Mouse (Mus musculus): ENCODE results near the gene Rpl29. TPM values are rescaled to one million over a fixed set of nuclear protein-coding genes. Genes with fewer than 3 reads are reported as not detected.

The Rpl29 gene
- polyA plus RNA-seq (2015; fragmentation: Nextera tagmentation; extraction: Ambion mirVana), result 553 and 554 TPM in 2 replicates

DNA sequence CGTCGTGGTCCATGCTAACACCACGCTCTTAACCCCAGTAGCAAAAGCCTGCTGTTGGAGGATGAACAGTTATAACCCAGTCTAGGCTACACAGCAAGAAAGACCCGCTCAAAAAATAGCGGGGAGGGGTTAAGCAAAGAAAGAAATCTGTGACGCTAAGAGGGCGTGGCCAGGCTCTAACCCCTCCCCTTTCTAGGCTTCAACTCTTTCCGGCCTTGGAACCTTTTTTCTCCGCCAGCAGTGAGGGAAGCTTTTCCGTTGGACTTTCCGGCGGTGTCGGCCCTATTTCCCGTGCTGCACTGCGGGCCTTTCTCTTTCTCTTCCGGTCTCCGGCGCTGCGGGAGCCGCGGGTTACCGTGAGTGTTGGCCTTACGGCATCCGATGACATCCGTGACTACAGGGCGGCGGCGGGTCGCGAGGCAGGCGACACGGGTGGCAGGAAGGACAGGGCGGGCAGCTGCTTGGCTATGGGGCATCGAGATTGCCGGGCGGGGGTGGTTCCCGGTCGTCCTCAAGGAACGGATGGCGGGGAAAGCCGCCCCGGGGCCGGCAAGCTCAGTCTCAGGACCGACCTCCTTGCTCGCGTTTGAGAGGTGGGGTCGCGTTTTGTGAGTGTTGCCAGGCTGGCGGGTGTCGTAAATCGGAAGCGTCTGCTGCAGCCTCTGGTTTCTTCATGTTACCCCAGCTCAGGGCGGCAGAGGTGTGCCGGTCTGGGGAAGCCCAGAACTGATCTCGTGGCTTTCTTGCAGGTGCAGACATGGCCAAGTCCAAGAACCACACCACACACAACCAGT lies at the start of gene Rpl29:
Rpl29 (plus strand) TSS at position 234 of the 794 bp plus-strand sequence.
- Histone ChIP-seq H3K36me3 (replicated peaks) (peaks cover 15% of the 10 kb centered on the region), H3K9ac (peak within 1 kb of the TSS; percentile 83), H3K27me3 (replicated peaks) (no peaks in the 10 kb centered on the region), H3K27ac (peak within 1 kb of the TSS; percentile 95), H3K9me3 (no peaks in the 10 kb centered on the region), H3K4me2 (peak within 1 kb of the TSS; percentile 81), H3K4me3 (peak within 1 kb of the TSS; percentile 66), H3K4me1 (peaks cover 19% of the 10 kb centered on the region)
- peak; percentile 88 for ATAC-seq (replicated peaks)
- under 1% methylated on average over 55 of the region's 55 CpGs for whole genome bisulfite sequencing

DNA sequence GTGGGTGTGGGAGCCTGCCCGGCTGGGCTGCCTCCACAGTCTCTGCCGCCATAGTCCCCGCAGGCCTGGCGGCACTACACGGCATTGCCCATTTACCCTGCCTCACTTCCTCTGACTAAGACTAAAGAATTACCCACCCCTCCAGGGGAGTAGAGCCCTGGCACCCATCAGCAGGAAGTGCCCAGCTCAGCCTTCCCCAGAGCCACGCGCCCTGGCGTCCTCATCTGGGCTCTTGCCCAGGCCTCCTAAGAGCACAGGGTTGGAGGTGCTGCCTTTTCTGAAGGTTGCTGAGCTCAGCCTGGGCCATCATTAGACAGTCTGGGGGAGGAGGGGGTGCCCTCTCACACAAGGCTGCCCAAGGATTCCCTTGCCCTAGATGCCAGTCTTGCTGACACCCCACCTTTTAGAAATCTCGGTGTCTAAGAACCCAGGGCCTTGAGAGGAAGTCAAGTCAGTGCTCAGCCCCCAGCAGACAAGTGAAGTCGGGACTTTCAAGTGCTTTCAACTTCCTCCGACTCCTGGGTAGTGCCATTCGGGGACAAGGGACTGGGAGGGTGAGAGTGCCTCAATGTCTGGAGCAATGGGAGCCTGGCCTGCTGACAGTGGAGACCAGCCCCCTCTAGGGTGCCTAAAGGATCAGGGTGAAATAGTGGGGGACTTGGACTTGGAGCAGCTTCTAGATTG lies 42.9 kb upstream of the Rpl29 start:
- H3K27me3 ChIP-seq (replicated peaks), result no peaks in the 10 kb centered on the region
- no peak overlapping the region for H3K27ac ChIP-seq
- ATAC-seq (replicated peaks), result no peak
- H3K4me3 ChIP-seq, result no peak overlapping the region
- no peak overlapping the region for H3K9ac ChIP-seq
- no peaks in the 10 kb centered on the region for H3K36me3 ChIP-seq (replicated peaks)
- H3K4me2 ChIP-seq, result no peak overlapping the region
- H3K9me3 ChIP-seq, result no peaks in the 10 kb centered on the region
- peaks cover 18% of the 10 kb centered on the region for H3K4me1 ChIP-seq
- 91% methylated on average over 12 of the region's 12 CpGs for WGBS

DNA sequence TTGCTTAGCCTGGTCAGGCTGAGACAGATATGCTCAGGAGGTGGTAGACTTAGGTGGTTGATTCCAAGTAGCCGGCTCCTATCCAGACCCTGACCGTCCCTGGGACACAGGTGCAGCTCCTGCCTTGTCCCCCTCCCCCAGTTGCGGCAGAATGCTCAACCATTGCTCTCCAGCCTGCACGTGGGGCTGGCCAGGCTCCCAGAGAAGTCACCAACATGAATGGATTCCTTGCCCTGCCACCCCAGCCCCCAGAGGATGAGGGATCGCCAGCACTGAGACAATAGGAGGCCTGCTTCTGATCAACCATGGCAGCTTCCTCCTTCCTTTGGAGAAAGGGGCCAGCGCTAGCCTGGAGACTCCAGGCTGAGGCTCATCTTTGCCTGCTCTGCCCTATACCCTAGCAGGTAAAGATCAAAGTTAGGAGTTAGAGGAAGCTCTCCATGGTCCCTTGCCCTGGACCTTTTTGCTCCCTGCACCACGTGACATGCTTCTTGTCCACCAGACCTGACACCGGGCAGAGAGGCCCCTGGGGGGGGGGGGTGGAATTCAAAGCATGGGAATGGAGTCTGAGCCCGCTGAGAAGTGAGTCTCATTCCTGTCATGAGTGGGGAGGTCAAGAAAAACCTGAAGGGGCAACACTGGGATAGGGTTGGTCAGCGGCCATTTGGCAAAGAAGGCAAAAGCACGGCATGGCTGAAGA lies 36.3 kb upstream of the Rpl29 start:
- H3K4me3 ChIP-seq, result no peak overlapping the region
- H3K27ac ChIP-seq, result no peak overlapping the region
- WGBS, result 71% methylated on average over 11 of the region's 11 CpGs
- no peaks in the 10 kb centered on the region for H3K9me3 ChIP-seq
- peaks cover 18% of the 10 kb centered on the region; the same call in 1 of the 2 replicates for H3K4me1 ChIP-seq
- H3K36me3 ChIP-seq (replicated peaks), result no peaks in the 10 kb centered on the region
- H3K4me2 ChIP-seq, result no peak overlapping the region
- H3K27me3 ChIP-seq (replicated peaks), result no peaks in the 10 kb centered on the region
- no peak overlapping the region for H3K9ac ChIP-seq
- no peak for ATAC-seq (replicated peaks)

DNA sequence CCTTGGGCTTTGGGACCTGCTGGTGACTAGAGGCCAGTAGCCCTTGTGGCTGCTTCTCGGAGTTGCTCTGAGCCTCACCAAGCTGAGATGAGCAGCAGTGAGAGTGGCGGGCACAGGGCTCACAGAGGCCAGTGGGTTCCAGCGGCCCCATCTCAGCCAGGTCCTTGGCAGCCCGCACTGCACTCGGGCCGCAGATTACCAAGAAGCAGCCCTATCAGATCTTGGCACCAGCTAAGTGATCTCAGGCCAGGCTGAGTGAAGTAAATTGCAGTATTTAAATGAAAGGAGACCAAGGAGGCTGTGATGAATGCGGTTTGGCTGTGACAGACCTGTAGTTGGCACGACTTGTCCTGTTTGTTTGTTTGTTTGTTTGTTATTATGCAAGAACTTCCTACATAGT lies 35.7 kb upstream of the Rpl29 start:
- no peak for ATAC-seq (replicated peaks)
- WGBS, result 80% methylated on average over 8 of the region's 8 CpGs
- Histone ChIP-seq H3K27me3 (replicated peaks) (no peaks in the 10 kb centered on the region), H3K9ac (no peak overlapping the region), H3K4me2 (no peak overlapping the region), H3K4me1 (peaks cover 18% of the 10 kb centered on the region; the same call in 1 of the 2 replicates), H3K27ac (no peak overlapping the region), H3K4me3 (no peak overlapping the region), H3K9me3 (no peaks in the 10 kb centered on the region), H3K36me3 (replicated peaks) (no peaks in the 10 kb centered on the region)

DNA sequence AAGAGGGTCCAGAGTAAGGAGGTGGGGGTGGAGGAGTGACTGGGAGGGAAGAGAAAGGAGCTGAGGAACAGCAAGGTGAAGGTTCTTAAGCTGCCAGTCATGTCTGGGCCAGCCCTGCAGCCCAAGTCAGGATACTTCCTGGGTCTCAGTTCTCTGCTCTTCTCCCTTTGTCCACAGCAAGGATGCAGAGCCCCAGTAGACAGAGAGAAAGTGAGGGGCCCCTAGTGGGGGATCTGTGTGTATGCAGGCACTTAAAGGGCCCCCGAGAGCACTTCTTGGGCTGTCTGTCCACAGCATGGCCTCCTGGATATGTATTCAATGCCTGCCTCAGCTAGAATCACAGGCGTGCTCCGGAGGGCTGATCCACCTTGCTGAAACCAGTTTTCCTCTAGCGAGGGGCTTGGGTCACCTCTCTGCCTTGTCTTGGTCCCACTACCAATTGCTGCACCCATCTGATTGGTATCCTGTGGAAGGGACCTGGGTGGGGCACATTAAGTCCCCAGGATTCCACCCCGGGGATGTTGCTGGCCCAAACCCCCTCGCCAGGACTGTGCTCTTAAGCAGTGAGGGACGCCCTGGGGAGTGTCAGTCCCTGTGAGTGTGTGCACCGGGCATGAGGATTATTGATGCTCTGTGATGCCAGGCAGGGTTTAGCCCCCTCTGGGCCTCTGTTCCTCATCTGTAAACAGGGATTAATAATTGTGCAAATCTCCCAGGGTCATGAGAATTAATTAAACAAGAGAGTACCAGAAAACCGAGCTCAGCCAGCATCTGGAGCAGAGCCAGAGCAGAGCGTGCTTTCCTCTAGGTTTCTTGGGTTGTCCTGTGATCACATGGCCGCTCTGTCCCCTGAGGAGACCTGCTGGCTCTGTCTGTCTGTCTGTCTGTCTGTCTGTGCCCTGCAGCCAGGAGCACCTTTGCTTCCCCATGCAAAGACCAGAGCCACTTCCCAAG lies 34.3 kb upstream of the Rpl29 start:
- no peak overlapping the region for H3K9ac ChIP-seq
- H3K27ac ChIP-seq, result no peak overlapping the region

DNA sequence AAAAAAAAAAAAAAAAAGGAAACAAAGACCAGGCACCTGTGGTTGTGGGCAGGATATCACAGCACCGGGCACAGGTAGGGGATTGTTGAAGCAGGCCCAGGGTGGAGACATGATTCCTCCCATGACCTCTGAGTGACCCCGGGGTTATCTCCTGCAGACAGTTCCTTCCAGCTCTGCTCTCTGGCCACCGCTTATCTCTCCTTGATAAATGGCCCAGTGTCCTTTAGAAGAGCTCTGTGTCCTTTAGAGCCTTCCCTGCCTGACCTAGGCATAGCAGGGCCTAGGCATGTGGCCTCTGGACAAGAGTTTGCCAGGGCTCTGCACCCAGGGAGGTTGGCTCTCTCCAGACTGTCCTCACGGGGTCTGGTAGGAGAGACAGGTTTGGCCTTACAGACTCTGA lies 31.5 kb upstream of the Rpl29 start:
- Histone ChIP-seq H3K4me2 (no peak overlapping the region), H3K27ac (no peak overlapping the region), H3K36me3 (replicated peaks) (no peaks in the 10 kb centered on the region), H3K4me1 (peaks cover 13% of the 10 kb centered on the region; the same call in 1 of the 2 replicates), H3K27me3 (replicated peaks) (no peaks in the 10 kb centered on the region), H3K9ac (no peak overlapping the region), H3K9me3 (no peaks in the 10 kb centered on the region), H3K4me3 (no peak overlapping the region)
- WGBS, result 88% methylated on average over 4 of the region's 4 CpGs
- no peak for ATAC-seq (replicated peaks)

More for the DNA sequence above, 34.3 kb upstream of the Rpl29 start:
- Histone ChIP-seq H3K4me3 (no peak overlapping the region), H3K4me2 (no peak overlapping the region), H3K9me3 (no peaks in the 10 kb centered on the region), H3K36me3 (replicated peaks) (no peaks in the 10 kb centered on the region), H3K27me3 (replicated peaks) (no peaks in the 10 kb centered on the region), H3K4me1 (peaks cover 18% of the 10 kb centered on the region; the same call in 1 of the 2 replicates)
- 30% methylated on average over 11 of the region's 11 CpGs for WGBS
- peak; percentile 58; the same call in 1 of the 2 replicates for ATAC-seq (replicated peaks)

DNA sequence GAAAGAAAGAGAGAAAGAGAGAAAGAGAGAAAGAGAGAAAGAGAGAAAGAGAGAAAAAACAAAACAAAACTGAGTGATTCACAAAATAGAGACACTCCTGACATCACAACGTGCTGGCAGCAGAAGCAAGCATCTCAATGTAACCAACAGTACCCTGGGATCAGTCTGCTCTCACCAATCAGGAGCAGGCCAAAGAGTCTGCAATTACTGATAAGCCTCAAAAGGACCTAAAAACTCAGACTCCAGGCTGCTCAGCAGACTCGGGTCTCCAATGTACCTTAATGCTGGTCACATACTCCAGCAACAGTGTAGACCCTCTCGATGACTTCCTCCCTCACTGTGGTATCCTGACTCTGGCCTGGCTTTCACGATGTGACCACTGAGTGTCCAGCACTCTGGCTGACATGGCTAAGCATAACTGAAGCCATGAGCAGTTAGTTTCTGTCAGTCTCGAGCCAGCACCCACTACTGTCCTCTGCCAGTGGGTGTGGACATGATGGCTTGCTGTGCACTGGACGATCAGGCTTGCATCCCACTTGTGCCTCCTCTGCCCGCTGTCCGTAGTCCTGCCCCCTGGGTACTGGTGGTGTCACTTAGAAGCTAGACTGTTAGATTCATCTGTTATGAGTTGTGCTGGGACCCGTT lies 30.5 kb upstream of the Rpl29 start:
- H3K27me3 ChIP-seq (replicated peaks), result no peaks in the 10 kb centered on the region
- H3K36me3 ChIP-seq (replicated peaks), result no peaks in the 10 kb centered on the region
- H3K9me3 ChIP-seq, result no peaks in the 10 kb centered on the region
- WGBS, result 80% methylated on average over 9 of the region's 9 CpGs
- no peak overlapping the region for H3K4me3 ChIP-seq
- H3K9ac ChIP-seq, result no peak overlapping the region
- no peak for ATAC-seq (replicated peaks)
- no peak overlapping the region for H3K27ac ChIP-seq
- peaks cover 13% of the 10 kb centered on the region; the same call in 1 of the 2 replicates for H3K4me1 ChIP-seq
- no peak overlapping the region for H3K4me2 ChIP-seq

DNA sequence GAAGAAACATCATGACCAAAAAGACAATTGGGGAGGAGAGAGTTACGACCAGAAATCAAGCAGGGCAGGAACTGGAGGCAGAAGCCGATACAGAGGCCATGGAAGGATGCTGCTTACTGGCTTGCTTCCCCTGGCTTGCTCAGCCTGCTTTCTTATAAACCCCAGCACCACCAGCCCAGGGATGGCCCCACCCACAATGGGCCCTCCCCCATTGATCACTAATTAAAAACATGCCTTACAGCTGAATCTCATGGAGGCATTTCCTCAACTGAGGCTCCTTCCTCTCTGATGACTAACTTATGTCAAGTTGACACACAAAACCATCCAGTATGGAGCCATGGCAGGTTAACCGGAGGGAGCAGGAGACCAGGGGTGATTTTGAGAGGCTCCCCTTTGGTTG lies 29.4 kb upstream of the Rpl29 start:
- Histone ChIP-seq H3K9ac (no peak overlapping the region), H3K27me3 (replicated peaks) (no peaks in the 10 kb centered on the region), H3K4me1 (peaks cover 9% of the 10 kb centered on the region; the same call in 1 of the 2 replicates), H3K9me3 (no peaks in the 10 kb centered on the region), H3K36me3 (replicated peaks) (no peaks in the 10 kb centered on the region), H3K27ac (no peak overlapping the region), H3K4me2 (no peak overlapping the region), H3K4me3 (no peak overlapping the region)
- no peak for ATAC-seq (replicated peaks)
- WGBS, result 90% methylated on average over 3 of the region's 3 CpGs

DNA sequence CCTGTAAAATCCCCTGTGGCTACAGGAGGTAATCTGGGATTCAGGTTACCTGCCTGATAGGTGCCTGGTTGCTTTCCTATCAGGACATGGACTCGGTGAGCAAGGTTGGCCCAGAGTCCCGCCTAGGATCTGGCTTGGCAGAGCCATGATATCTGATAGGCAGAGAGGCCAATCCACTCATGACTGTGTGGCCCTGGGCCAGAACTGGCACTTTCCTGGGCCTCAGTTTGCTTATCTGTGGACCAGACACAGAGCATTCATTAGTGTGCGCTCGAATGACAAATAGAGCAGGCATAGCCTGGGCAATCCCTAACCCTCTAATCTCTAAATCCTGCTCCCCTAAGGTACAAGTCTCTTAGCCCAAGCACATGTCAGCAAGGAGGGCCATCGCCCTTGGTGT lies 27.1 kb upstream of the Rpl29 start:
- WGBS, result 82% methylated on average over 5 of the region's 5 CpGs
- no peaks in the 10 kb centered on the region for H3K27me3 ChIP-seq (replicated peaks)
- ATAC-seq (replicated peaks), result no peak
- H3K9me3 ChIP-seq, result no peaks in the 10 kb centered on the region
- H3K27ac ChIP-seq, result no peak overlapping the region
- no peak overlapping the region for H3K4me3 ChIP-seq
- H3K36me3 ChIP-seq (replicated peaks), result no peaks in the 10 kb centered on the region
- no peak overlapping the region for H3K4me2 ChIP-seq
- H3K9ac ChIP-seq, result no peak overlapping the region
- H3K4me1 ChIP-seq, result no peaks in the 10 kb centered on the region

DNA sequence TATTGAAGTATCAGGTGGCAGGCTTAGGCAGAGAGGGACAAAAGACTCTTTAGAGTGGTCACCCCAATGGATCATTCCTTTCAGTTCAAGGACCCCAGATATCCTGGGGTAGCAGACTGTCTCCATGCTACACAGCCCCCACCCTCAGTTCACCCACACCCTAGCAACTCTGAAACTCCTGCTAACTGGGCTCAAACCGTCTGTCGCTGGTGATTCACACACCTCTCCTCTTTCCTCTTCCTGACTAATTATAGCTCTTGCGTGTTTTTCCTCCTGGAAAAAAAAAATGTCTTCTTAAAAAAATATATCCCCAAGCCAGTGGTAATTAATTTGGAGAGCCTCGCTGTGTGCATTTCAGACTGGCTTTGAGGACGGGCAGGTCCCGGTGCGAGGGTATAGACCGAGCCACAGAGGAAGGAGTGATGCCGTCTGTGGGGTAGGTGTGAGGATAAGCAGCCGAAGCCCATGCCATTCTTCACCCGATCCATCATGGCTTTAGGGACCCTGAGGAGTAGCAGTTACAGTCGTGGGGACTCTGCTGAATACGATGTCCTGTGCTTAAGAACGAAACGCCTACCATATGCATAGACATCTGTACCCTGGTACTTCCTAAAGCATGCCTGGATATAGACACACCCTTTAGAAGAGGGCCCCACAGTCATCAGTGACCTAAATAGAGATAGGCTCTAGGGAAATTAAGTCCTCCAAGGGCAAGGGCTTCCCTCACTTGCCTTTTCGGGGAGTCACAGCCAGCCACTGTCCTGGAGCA lies 26.5 kb upstream of the Rpl29 start:
- no peaks in the 10 kb centered on the region for H3K9me3 ChIP-seq
- H3K4me3 ChIP-seq, result no peak overlapping the region
- no peak overlapping the region for H3K4me2 ChIP-seq
- 82% methylated on average over 16 of the region's 16 CpGs for WGBS
- no peaks in the 10 kb centered on the region for H3K27me3 ChIP-seq (replicated peaks)
- no peak overlapping the region for H3K9ac ChIP-seq
- no peak for ATAC-seq (replicated peaks)
- no peaks in the 10 kb centered on the region for H3K4me1 ChIP-seq
- H3K27ac ChIP-seq, result no peak overlapping the region
- no peaks in the 10 kb centered on the region for H3K36me3 ChIP-seq (replicated peaks)

All from midbrain, embryonic 15.5 days (tissue).